Mouse (Mus musculus): ENCODE measurements around the gene Bbs2. TPM values are rescaled to one million over a fixed set of nuclear protein-coding genes. Genes with fewer than 3 reads are reported as not detected.
A peak's percentile ranks its signal among the peaks of the same experiment; 100 is the strongest.
"Not testable (repeated sequence)": the region's sequence is repeated elsewhere in the genome, so short reads cannot be mapped to it uniquely, and the experiment has no call there.

Gene Bbs2
- 18.1 and 23.4 TPM in 2 replicates for polyA plus RNA-seq (2016; fragmentation: Nextera tagmentation; extraction: Ambion mirVana)

- Histone ChIP-seq H3K4me1 (peaks cover 18% of the 10 kb centered on the region), H3K4me3 (replicated peaks) (peak within 1 kb of the TSS; percentile 54), H3K27ac (peak within 1 kb of the TSS; percentile 98), H3K4me2 (peak within 1 kb of the TSS; percentile 58), H3K9me3 (no peaks in the 10 kb centered on the region), H3K9ac (peak within 1 kb of the TSS; percentile 56), H3K36me3 (replicated peaks) (no peaks in the 10 kb centered on the region), H3K27me3 (0 out of 2 replicates have a peak, but pooled peaks cover 8% of the 10 kb centered on the region)
- WGBS, result 1% methylated on average over 61 of the region's 61 CpGs
- peak; percentile 99 for ATAC-seq (ENCODE audit: low FRiP score)
Measured at GRCm38 (mm10) chr8:94098081-94098974, at the start of gene Bbs2. TSS of gene Bbs2 (minus strand) at chr8:94098928.

- Histone ChIP-seq H3K9me3 (no peaks in the 10 kb centered on the region), H3K27me3 (peaks cover 19% of the 10 kb centered on the region; the same call in 1 of the 2 replicates)
Measured at GRCm38 (mm10) chr8:94148236-94148635, 49.5 kb upstream of the Bbs2 start.

GRCm38 (mm10) chr8:94140266-94140795, 41.6 kb upstream of the Bbs2 start:
- H3K9ac ChIP-seq, result no peak overlapping the region
- no peaks in the 10 kb centered on the region for H3K4me1 ChIP-seq
- 83% methylated on average over 4 of the region's 4 CpGs for WGBS
- H3K36me3 ChIP-seq (replicated peaks), result no peaks in the 10 kb centered on the region; the same call in 1 of the 2 replicates
- H3K27ac ChIP-seq, result no peak overlapping the region
- ATAC-seq (ENCODE audit: low FRiP score), result no peak
- no peak overlapping the region for H3K4me3 ChIP-seq (replicated peaks)
- no peak overlapping the region for H3K4me2 ChIP-seq
- H3K27me3 ChIP-seq, result no peaks in the 10 kb centered on the region
- no peaks in the 10 kb centered on the region for H3K9me3 ChIP-seq

More at GRCm38 (mm10) chr8:94148236-94148635, 49.5 kb upstream of the Bbs2 start:
- H3K27ac ChIP-seq, result no peak overlapping the region
- H3K36me3 ChIP-seq (replicated peaks), result no peaks in the 10 kb centered on the region
- no peak overlapping the region for H3K9ac ChIP-seq
- WGBS, result 48% methylated on average over 5 of the region's 5 CpGs
- peaks cover 20% of the 10 kb centered on the region for H3K4me1 ChIP-seq
- no peak for ATAC-seq (ENCODE audit: low FRiP score)
- H3K4me3 ChIP-seq (replicated peaks), result no peak overlapping the region
- no peak overlapping the region for H3K4me2 ChIP-seq

DNA sequence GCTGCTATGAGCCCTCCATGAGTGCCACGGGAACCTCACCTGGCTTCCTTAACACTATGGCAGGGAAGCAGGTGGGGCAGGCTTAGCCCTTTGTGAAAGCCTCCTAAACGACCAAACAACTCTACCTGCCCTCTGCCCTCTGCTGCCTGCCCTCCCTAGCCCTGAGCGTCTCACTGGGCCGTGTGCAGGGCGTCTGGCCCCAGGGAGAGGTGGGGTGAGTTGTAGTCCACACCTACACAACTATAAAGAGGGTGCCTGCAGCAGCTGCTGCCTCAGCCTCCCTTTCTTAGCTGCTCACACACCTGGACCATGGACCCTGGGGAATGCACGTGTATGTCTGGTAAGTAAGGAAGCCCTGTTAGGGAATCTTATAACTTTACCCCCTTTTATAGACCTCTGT, 38.2 kb upstream of the Bbs2 start, which contains the start of gene Mt4:
TSS of gene Mt4 (plus strand) at position 265 of the 400 bp plus-strand sequence.
- H3K4me1 ChIP-seq, result no peaks in the 10 kb centered on the region
- H3K4me2 ChIP-seq, result no peak within 1 kb of the TSS
- H3K9me3 ChIP-seq, result 0 out of 2 replicates have a peak, but pooled peaks cover 3% of the 10 kb centered on the region
- H3K4me3 ChIP-seq (replicated peaks), result no peak within 1 kb of the TSS
- H3K27ac ChIP-seq, result no peak within 1 kb of the TSS
- H3K9ac ChIP-seq, result no peak within 1 kb of the TSS
- H3K27me3 ChIP-seq, result no peaks in the 10 kb centered on the region
- no peak for ATAC-seq (ENCODE audit: low FRiP score)
- H3K36me3 ChIP-seq (replicated peaks), result no peaks in the 10 kb centered on the region
- WGBS, result 54% methylated on average over 6 of the region's 6 CpGs

DNA sequence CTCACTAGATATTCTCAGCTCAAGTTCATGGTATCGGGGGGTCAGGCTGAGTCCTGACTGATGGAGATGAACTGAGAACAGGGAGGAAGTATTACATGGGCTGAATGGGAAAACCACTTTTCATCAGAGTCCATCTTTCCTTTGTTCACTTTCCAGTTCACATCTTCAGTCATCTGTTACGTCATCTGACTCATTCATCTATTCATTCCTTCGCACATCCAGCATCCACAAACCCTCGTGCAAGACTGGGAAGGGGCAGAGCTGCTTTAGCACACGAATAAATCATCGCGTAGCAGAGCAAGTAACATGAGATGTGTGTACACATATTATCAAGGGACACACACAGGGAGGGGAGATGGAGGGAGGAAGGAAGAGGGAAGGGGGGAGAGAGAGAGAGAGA, 37.5 kb upstream of the Bbs2 start:
- ATAC-seq (ENCODE audit: low FRiP score), result no peak
- Histone ChIP-seq H3K27ac (no peak overlapping the region), H3K4me3 (replicated peaks) (no peak overlapping the region), H3K27me3 (no peaks in the 10 kb centered on the region), H3K36me3 (replicated peaks) (no peaks in the 10 kb centered on the region), H3K4me1 (no peaks in the 10 kb centered on the region), H3K9ac (no peak overlapping the region), H3K9me3 (0 out of 2 replicates have a peak, but pooled peaks cover 3% of the 10 kb centered on the region), H3K4me2 (no peak overlapping the region)
- 82% methylated on average over 7 of the region's 7 CpGs for WGBS

DNA sequence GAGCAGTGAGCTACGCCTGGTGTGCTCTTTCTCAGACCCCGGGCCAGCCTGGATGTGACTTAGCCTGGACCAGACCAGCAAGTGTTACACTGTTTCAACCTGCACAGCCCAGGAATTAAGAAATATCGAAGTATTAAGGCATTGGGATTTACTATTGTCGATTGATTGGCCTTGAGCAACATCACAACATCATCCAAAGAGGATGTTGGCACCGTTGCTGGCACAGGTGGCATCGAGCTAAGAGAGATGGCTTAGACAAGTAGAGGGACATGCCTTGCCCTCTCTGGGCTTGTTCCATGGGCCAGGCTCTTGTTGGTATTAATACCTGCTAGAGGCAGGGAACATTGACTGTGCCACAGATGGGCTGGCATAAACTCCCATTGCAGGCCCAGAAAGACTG, 36.8 kb upstream of the Bbs2 start:
- H3K9ac ChIP-seq, result no peak overlapping the region
- WGBS, result 91% methylated on average over 6 of the region's 6 CpGs

DNA sequence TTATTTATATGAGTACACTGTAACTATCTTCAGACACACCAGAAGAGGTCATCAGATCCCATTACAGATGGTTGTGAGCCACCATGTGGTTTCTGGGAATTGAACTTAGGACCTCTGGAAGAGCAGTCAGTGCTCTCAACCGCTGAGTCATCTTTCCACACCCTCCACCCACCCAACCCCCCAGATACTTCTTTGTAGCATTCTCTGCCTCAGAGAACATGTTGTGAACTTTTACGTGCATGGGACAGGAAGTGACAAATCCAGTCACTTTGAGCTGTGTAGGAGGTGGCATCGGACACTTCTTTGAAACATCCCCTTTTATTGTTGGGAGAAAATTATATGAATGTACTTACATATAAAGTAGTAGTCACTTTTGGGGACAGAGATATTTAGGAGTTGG, 35.9 kb upstream of the Bbs2 start:
- H3K27me3 ChIP-seq; ATAC-seq (ENCODE audit: low FRiP score); H3K36me3 ChIP-seq (replicated peaks); H3K4me1 ChIP-seq; H3K27ac ChIP-seq; H3K4me2 ChIP-seq; H3K9ac ChIP-seq; H3K9me3 ChIP-seq; H3K4me3 ChIP-seq (replicated peaks): not testable (repeated sequence)
- whole genome bisulfite sequencing, result 85% methylated on average over 3 of the region's 3 CpGs

More for the DNA sequence above, 36.8 kb upstream of the Bbs2 start:
- ATAC-seq (ENCODE audit: low FRiP score), result no peak
- no peaks in the 10 kb centered on the region for H3K4me1 ChIP-seq
- H3K36me3 ChIP-seq (replicated peaks), result no peaks in the 10 kb centered on the region
- no peaks in the 10 kb centered on the region for H3K27me3 ChIP-seq
- 0 out of 2 replicates have a peak, but pooled peaks cover 3% of the 10 kb centered on the region for H3K9me3 ChIP-seq
- H3K4me2 ChIP-seq, result no peak overlapping the region
- H3K27ac ChIP-seq, result no peak overlapping the region
- H3K4me3 ChIP-seq (replicated peaks), result no peak overlapping the region

GRCm38 (mm10) chr8:94132096-94132495, 33.4 kb upstream of the Bbs2 start:
- Histone ChIP-seq H3K27ac (no peak overlapping the region), H3K9ac (no peak overlapping the region), H3K9me3 (0 out of 2 replicates have a peak, but pooled peaks cover 3% of the 10 kb centered on the region), H3K36me3 (replicated peaks) (no peaks in the 10 kb centered on the region), H3K27me3 (no peaks in the 10 kb centered on the region), H3K4me1 (peaks cover 7% of the 10 kb centered on the region; the same call in 1 of the 2 replicates), H3K4me2 (no peak overlapping the region), H3K4me3 (replicated peaks) (no peak overlapping the region)
- WGBS, result 80% methylated on average over 5 of the region's 5 CpGs
- no peak for ATAC-seq (ENCODE audit: low FRiP score)

- Histone ChIP-seq H3K27ac (no peak overlapping the region), H3K4me1 (peaks cover 7% of the 10 kb centered on the region; the same call in 1 of the 2 replicates), H3K4me2 (no peak overlapping the region), H3K27me3 (no peaks in the 10 kb centered on the region), H3K9ac (no peak overlapping the region), H3K36me3 (replicated peaks) (no peaks in the 10 kb centered on the region), H3K9me3 (0 out of 2 replicates have a peak, but pooled peaks cover 3% of the 10 kb centered on the region), H3K4me3 (replicated peaks) (no peak overlapping the region)
- 98% methylated on average over 4 of the region's 4 CpGs for WGBS
- ATAC-seq (ENCODE audit: low FRiP score), result no peak
Measured at GRCm38 (mm10) chr8:94130126-94130525, 31.4 kb upstream of the Bbs2 start.

- Histone ChIP-seq H3K4me2 (no peak overlapping the region), H3K9ac (no peak overlapping the region), H3K36me3 (replicated peaks) (no peaks in the 10 kb centered on the region), H3K4me1 (peaks cover 7% of the 10 kb centered on the region; the same call in 1 of the 2 replicates), H3K9me3 (0 out of 2 replicates have a peak, but pooled peaks cover 3% of the 10 kb centered on the region), H3K27ac (no peak overlapping the region), H3K27me3 (no peaks in the 10 kb centered on the region), H3K4me3 (replicated peaks) (no peak overlapping the region)
- WGBS, result 71% methylated on average over 6 of the region's 6 CpGs
- no peak for ATAC-seq (ENCODE audit: low FRiP score)
Measured at GRCm38 (mm10) chr8:94129133-94129789, 30.5 kb upstream of the Bbs2 start.

- no peaks in the 10 kb centered on the region for H3K9me3 ChIP-seq
- ATAC-seq (ENCODE audit: low FRiP score), result peak; percentile 63; the same call in 1 of the 2 replicates
- H3K27me3 ChIP-seq, result no peaks in the 10 kb centered on the region
- H3K9ac ChIP-seq, result no peak overlapping the region
- H3K36me3 ChIP-seq (replicated peaks), result no peaks in the 10 kb centered on the region
- peaks cover 13% of the 10 kb centered on the region; the same call in 1 of the 2 replicates for H3K4me1 ChIP-seq
- H3K4me3 ChIP-seq (replicated peaks), result no peak overlapping the region
- WGBS, result 59% methylated on average over 6 of the region's 6 CpGs
- no peak overlapping the region for H3K4me2 ChIP-seq
- peak overlapping the region; percentile 42 for H3K27ac ChIP-seq
Measured at GRCm38 (mm10) chr8:94127711-94128110, 29.0 kb upstream of the Bbs2 start.

Data from forebrain, embryonic 12.5 days (tissue).